Mouse (Mus musculus) heart, adult 2 months (tissue): ENCODE measurements at regions not wholly inside any gene's neighbourhood (a gene's known extent, or its start where the extent isn't known, plus 50 kb on each side); places are given as distances from the start of the nearest gene placed in this dataset.

Experiments used
- DNase-seq, 2 experiments: peaks; one replicate each; pipeline ENCODE4 v3.0.0; 2021
- H3K27ac ChIP-seq: fragments of 200-600 bp; 2 replicates; pipeline ENCODE4 v1.8.1; 2022
- H3K27me3 ChIP-seq: fragments of 200-500 bp; 2 replicates; pipeline ENCODE4 v1.6.1; 2012; ENCODE audit warnings: mild to moderate bottlenecking, low read length, inconsistent platforms, mixed read lengths; ENCODE audit not compliant: control insufficient read depth, insufficient read depth
- H3K36me3 ChIP-seq: fragments of 200-500 bp; 2 replicates; pipeline ENCODE4 v1.6.1; 2012; ENCODE audit warnings: low read length, inconsistent platforms; ENCODE audit not compliant: control insufficient read depth, insufficient read depth
- H3K4me1 ChIP-seq: fragments of 200-500 bp; 2 replicates; pipeline ENCODE4 v1.6.1; 2011; ENCODE audit warnings: low read length; ENCODE audit not compliant: control insufficient read depth, insufficient read depth
- H3K4me3 ChIP-seq: fragments of 200-600 bp; 2 replicates; pipeline ENCODE4 v1.8.1; 2022
- H3K79me2 ChIP-seq: fragments of 200-500 bp; replicated peaks from 2 replicates; pipeline ENCODE4 v1.6.1; 2012; ENCODE audit warnings: mild to moderate bottlenecking, inconsistent platforms, low read length, moderate library complexity, mixed read lengths; ENCODE audit not compliant: control insufficient read depth, insufficient read depth
- H3K9ac ChIP-seq: fragments of 200-500 bp; 2 replicates; pipeline ENCODE4 v1.6.1; 2012; ENCODE audit warnings: low read depth, mild to moderate bottlenecking, control low read depth, inconsistent platforms, low read length, mixed read lengths
- CTCF ChIP-seq: fragments of 200-600 bp; IDR thresholded peaks from 2 replicates; pipeline ENCODE4 v1.8.1; 2022; ENCODE audit warnings: antibody characterized with exemption, mild to moderate bottlenecking, moderate library complexity
- EP300 ChIP-seq: fragments of 200-500 bp; IDR thresholded peaks from 2 replicates; pipeline ENCODE4 v1.6.1; 2011; ENCODE audit warnings: low read depth, low read length, control low read depth; ENCODE audit not compliant: insufficient read depth
- POLR2A ChIP-seq: fragments of 200-500 bp; IDR thresholded peaks from 2 replicates; pipeline ENCODE4 v1.6.1; 2011; ENCODE audit warnings: mild to moderate bottlenecking, low read depth, low read length, control low read depth; ENCODE audit not compliant: insufficient read depth
- WGBS: fragments of 180-500 bp; shearing (Covaris S2); methylation state at CpG from one replicate; pipeline ENCODE4 v1.1.7; 2018; 5-methylcytosine and 5-hydroxymethylcytosine counted together
- intact Hi-C: fragments of 180-260 bp; cut with DNase I; formaldehyde crosslinking; loops from one replicate; pipeline ENCODE4 v1.15.1; 2025

DNA sequence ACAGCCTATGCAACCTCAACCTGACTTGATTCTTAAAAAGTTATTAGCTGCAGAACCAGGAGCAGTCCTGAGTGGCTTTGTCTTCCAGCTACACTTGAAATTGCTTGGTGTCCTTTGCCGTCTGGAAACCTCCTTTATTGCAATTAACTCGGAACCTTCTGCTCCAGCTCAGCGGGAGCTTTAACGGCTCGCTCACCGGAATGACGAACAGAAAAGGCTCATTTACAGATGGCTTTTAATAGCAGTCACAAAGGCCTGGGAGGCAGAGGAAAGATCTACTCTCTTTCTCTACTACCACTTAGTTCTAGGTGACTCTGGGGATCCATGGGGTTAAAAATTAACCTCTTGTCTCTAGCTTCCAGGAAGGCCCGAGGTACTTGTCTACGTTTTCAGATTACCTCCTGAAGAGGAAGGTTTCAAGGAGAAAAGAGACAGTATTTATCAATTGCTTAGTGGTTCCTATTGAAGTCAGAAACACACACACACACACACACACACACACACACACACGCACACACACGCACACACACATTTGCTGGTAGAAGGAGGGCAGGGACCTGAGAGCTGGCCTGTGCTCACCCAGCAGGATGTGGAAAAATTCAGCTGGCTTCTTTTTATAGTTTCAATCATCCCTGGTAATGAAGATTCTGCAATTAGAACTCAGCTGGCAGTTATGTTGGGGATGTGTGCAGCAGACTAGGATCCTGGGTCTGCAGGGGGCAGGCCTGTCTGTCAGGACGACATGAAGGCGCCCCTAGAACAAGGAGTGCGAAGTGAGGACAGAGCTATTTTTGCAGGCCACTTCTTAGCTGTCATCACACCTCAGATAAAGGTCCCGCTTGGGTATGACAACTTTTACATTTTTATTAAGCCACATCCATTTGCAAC lies 62.4 kb upstream of the Man1a2 start:
- DNase-seq: peak; percentile 26 to 63
- no peaks in the 10 kb centered on the region for H3K79me2 ChIP-seq
- TF ChIP-seq POLR2A (no peak), CTCF (peak; percentile 19; the same call in 1 of the 2 replicates), EP300 (peak; percentile 48; the same call in 1 of the 2 replicates)

GRCm38 (mm10) chr3:100737660-100738059 lies 52.4 kb upstream of the Man1a2 start:
- H3K4me1 ChIP-seq: no peaks in the 10 kb centered on the region
- no peaks in the 10 kb centered on the region for H3K36me3 ChIP-seq
- H3K27me3 ChIP-seq: no peaks in the 10 kb centered on the region
- TF ChIP-seq EP300 (no peak), CTCF (no peak), POLR2A (no peak)
- H3K79me2 ChIP-seq: no peaks in the 10 kb centered on the region
- no peak overlapping the region for H3K4me3 ChIP-seq
- no peak overlapping the region for H3K9ac ChIP-seq
- no peak for DNase-seq
- WGBS: 89% methylated on average over 7 of the region's 7 CpGs
- H3K27ac ChIP-seq: no peak overlapping the region
- intact Hi-C loops: no loop called here

More for the DNA sequence above, 62.4 kb upstream of the Man1a2 start:
- Histone ChIP-seq H3K36me3 (no peaks in the 10 kb centered on the region), H3K9ac (peak overlapping the region; percentile 43; the same call in 1 of the 2 replicates), H3K27me3 (no peaks in the 10 kb centered on the region), H3K27ac (peak overlapping the region; percentile 71), H3K4me1 (no peaks in the 10 kb centered on the region), H3K4me3 (no peak overlapping the region)
- intact Hi-C loops: loop anchor here (1.0 kb wide), 1 partner anchor 65 kb away; no protein-coding TSS in a partner anchor
- WGBS: 46% methylated on average over 15 of the region's 15 CpGs

DNA sequence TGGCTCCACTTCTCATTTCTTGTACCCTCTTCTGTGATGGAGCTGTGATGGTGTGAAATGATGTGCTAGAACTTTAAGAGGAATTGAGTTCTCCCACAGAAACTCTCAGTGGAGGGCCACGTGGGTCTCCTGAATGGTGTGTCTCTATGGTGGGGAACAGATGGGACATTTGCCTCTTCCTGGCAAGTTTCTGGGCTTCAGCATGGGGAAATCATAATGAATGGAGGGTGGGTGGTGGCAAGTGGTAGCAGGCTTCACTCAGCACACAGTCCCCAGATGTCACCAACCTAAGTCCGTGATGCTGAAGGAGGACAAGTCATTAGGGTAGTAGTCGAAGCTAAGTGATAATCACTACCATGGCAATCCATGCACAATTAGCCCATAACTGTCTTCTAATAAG lies 51.2 kb upstream of the Man1a2 start:
- no peak overlapping the region for H3K27ac ChIP-seq
- H3K27me3 ChIP-seq: no peaks in the 10 kb centered on the region
- no peaks in the 10 kb centered on the region for H3K4me1 ChIP-seq
- no peak overlapping the region for H3K4me3 ChIP-seq
- H3K36me3 ChIP-seq: no peaks in the 10 kb centered on the region
- intact Hi-C loops: no loop called here
- no peak for DNase-seq
- no peak overlapping the region for H3K9ac ChIP-seq
- no peak for TF ChIP-seq POLR2A
- TF ChIP-seq EP300: no peak
- TF ChIP-seq CTCF: no peak
- no peaks in the 10 kb centered on the region for H3K79me2 ChIP-seq
- WGBS: 73% methylated on average over 3 of the region's 3 CpGs
